Comparison of ENCODE assay signal across 26 mouse cellular contexts in the genomic region with DNA sequence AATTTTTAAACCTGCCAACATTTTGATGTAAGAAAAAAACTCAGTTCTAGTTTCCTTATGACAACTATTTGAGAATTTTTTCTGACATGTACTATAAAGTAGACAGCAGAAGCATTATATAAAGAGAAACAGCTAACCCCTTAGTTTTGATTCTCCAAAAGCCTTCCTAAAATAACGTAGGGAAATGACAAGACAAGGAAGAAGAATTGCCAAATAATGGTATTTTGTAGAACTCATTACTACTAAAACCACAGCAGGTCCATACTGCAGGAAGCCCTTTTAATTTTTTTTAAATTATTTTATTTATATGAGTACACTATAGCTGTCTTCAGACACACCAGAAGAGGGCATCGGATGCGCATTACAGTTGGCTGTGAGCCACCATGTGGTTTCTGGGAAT. TPM values are rescaled to one million over a fixed set of nuclear protein-coding genes. Genes with fewer than 3 reads are reported as not detected.
DNase-seq lines count a peak whose midpoint lies in the region; TF ChIP-seq lines count a peak whose summit lies in the region.
"Had no signal": no experiment of that assay in that cellular context is flagged by ENCODE, and none has a peak within 500 bp of the region (broad histone marks: within the 10 kb centered on the region; RNA-seq: fewer than 3 reads in every experiment).

No protein-coding gene starts in this region.

- no peak overlapping the region for H3K4me3 ChIP-seq in bone marrow macrophage, adult 2 months (ENCODE audit: insufficient read depth, low read length)
- no peak overlapping the region for H3K4me3 ChIP-seq in macrophage (ENCODE audit: inconsistent target)
- H3K4me3 ChIP-seq: embryonic facial prominence, embryonic 10.5 days; embryonic facial prominence, embryonic 12.5 days; forebrain, embryonic 13.5 days; forebrain, embryonic 15.5 days had no signal

- H3K79me2 ChIP-seq in macrophage (ENCODE audit: inconsistent target), result peaks cover 73% of the 10 kb centered on the region

- 50% methylated on average over 2 of the region's 3 CpGs for WGBS in macrophage (ENCODE audit: missing documents)

- no peak for TF ChIP-seq CTCF in bone marrow macrophage, adult 2 months (IDR thresholded peaks at IDR 0.05; ENCODE audit: low read depth, low read length)

- H3K4me1 ChIP-seq in bone marrow macrophage, adult 2 months (ENCODE audit: control insufficient read depth, insufficient read depth, low read length), result peaks cover 28% of the 10 kb centered on the region
- H3K4me1 ChIP-seq: embryonic facial prominence, embryonic 10.5 days; embryonic facial prominence, embryonic 12.5 days; forebrain, embryonic 13.5 days; forebrain, embryonic 15.5 days had no signal

- peaks cover 20% of the 10 kb centered on the region; the same call in 1 of the 2 replicates for H3K36me3 ChIP-seq in macrophage (ENCODE audit: inconsistent target)

- peak; percentile 26 for DNase-seq in 3T3-L1 (ENCODE audit: low read depth, low spot score)
- DNase-seq in heart, adult 11 months, result no peak
- no peak for DNase-seq in c-Kit-positive CD71-positive TER-119-positive erythroid progenitor cells, embryonic 14.5 days (ENCODE audit: low spot score)
- DNase-seq in urinary bladder, postnatal 14 days (ENCODE audit: low spot score), result no peak
- DNase-seq: adrenal gland, adult 8-10 months; adrenal gland, postnatal 14 days; adrenal gland, postnatal 36 days; cerebellum, adult 11-12 months; cerebellum, adult 2 months; cerebellum, adult 9-10 months; cerebellum, postnatal 10 days; cerebellum, postnatal 25 days; forebrain, postnatal 0 days had no signal

- H3K27ac ChIP-seq in bone marrow macrophage, adult 2 months (ENCODE audit: insufficient read depth, low read depth, low read length), result peak overlapping the region; percentile 92
- peak overlapping the region; percentile 77 for H3K27ac ChIP-seq in macrophage
- H3K27ac ChIP-seq: embryonic facial prominence, embryonic 10.5 days; embryonic facial prominence, embryonic 12.5 days; forebrain, embryonic 13.5 days; forebrain, embryonic 15.5 days had no signal

- no peak for TF ChIP-seq POLR2A in bone marrow macrophage, adult 2 months (IDR thresholded peaks at IDR 0.05; ENCODE audit: borderline replicate concordance, low read depth, low read length)

RNA-seq across cellular contexts. Expression of gene Nfxl1, which starts 8.3 kb away (rescaled TPM):
- polyA plus RNA-seq in bone marrow macrophage, adult 2 months (2012; ENCODE audit: insufficient read depth, insufficient read length, missing spikeins), result 99.5 and 102 TPM in 2 replicates
- total RNA-seq in macrophage (2018; cell fraction: chromatin; rRNA removed), result 1,000 to 10,000 TPM in 1 of 26 experiments, 100 to 1,000 TPM in 25; 123 to 1,096 (median 507) TPM
- total RNA-seq in macrophage (2018; cell fraction: cytosol; rRNA removed), result 100 to 1,000 TPM in 6 of 26 experiments, 10 to 100 TPM in 20; 23.3 to 127 (median 61.7) TPM
- 100 to 1,000 TPM in 25 of 26 experiments, 10 to 100 TPM in 1; 77.0 to 559 (median 275) TPM for total RNA-seq in macrophage (2018; cell fraction: nucleus; rRNA removed)
- polyA plus RNA-seq in macrophage (2018), result 25.2 to 83.5 TPM (median 75.2 TPM) in 3 replicates

RNA-seq across cellular contexts. Expression of gene Zar1, which starts 29.8 kb away (rescaled TPM):
- polyA plus RNA-seq in bone marrow macrophage, adult 2 months (2012; ENCODE audit: insufficient read depth, insufficient read length, missing spikeins), result not detected in 2 replicates
- total RNA-seq in macrophage (2018; cell fraction: chromatin; rRNA removed), result not detected
- total RNA-seq in macrophage (2018; cell fraction: cytosol; rRNA removed), result not detected
- total RNA-seq in macrophage (2018; cell fraction: nucleus; rRNA removed), result not detected
- polyA plus RNA-seq in macrophage (2018), result not detected in 3 replicates
- total RNA-seq: adrenal gland, adult 18-20 months; adrenal gland, adult 8-10 months; adrenal gland, postnatal 14 days; MEL had no signal
- polyA plus RNA-seq: activated CD4-positive, CD25-positive, alpha-beta regulatory T cell, adult 4 months; C2C12; Patski had no signal

RNA-seq across cellular contexts. Expression of gene Gm5868, which starts 36.1 kb away (rescaled TPM):
- not detected in 2 replicates for polyA plus RNA-seq in bone marrow macrophage, adult 2 months (2012; ENCODE audit: insufficient read depth, insufficient read length, missing spikeins)
- not detected for total RNA-seq in macrophage (2018; cell fraction: chromatin; rRNA removed)
- not detected for total RNA-seq in macrophage (2018; cell fraction: cytosol; rRNA removed)
- not detected for total RNA-seq in macrophage (2018; cell fraction: nucleus; rRNA removed)
- not detected in 3 replicates for polyA plus RNA-seq in macrophage (2018)
- total RNA-seq: ES-E14, MEL had no signal
- polyA plus RNA-seq: activated CD4-positive, CD25-positive, alpha-beta regulatory T cell, adult 4 months; C2C12; cortical plate, adult 2 months; Patski had no signal

RNA-seq across cellular contexts. Expression of gene Corin, which starts 46.9 kb away (rescaled TPM):
- not detected in 2 replicates for polyA plus RNA-seq in bone marrow macrophage, adult 2 months (2012; ENCODE audit: insufficient read depth, insufficient read length, missing spikeins)
- total RNA-seq in macrophage (2018; cell fraction: chromatin; rRNA removed), result under 1 TPM in 1 of 26 experiments, not detected in 25; 0.27 TPM
- under 1 TPM in 8 of 26 experiments, not detected in 18; under 0.01 to 0.09 (median 0.04) TPM for total RNA-seq in macrophage (2018; cell fraction: cytosol; rRNA removed)
- total RNA-seq in macrophage (2018; cell fraction: nucleus; rRNA removed), result under 1 TPM in 3 of 26 experiments, not detected in 23; 0.11 to 0.21 (median 0.12) TPM
- not detected in 3 replicates for polyA plus RNA-seq in macrophage (2018)
- total RNA-seq: MEL had no signal
